Comparison of ENCODE assay signal across 8 mouse cellular contexts in the genomic region with DNA sequence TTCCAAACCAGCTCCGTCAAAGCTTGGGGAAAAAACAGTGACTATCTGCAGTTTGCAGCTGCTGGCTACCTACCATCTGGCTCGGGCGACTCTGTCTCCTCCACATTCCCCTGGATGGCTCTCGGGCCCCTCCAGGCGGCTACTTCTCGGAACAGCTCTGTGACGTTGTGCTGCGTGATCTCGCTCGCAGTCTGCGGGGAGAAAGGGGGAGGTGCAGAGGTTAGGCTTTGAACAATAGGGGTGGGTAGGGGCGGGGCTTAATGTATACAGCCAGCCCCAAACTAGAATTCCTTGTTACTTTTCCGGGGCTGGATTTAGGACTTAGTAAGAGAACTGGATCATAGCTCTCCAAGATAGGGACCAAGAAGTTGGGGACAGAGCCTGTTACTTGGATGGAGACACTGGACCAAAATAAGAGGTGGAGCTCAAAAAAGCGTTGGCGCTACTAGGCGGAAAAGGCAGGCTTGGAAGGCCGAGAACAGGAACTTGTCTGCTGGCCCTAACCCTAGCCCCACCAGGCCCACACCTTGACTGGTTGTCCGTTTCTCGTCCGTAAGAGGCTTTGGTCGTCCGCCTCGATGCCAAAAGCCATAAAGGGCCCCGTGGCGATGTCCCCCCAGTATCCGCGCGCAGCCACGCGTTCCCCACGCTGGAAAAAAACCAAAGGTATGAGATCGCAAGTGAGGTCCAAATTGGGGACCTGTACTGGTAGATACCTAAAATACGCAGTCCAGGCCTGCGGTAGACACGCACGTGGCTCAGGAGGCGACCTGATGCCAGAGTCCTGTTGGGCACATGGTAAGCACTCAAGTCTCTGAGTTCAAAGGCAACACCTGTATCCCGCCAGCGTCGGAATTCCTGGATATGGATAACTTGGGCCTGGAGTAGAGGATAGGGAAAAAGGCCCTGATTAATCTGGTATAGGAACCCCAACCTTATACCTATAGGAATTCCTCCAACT. TPM values are rescaled to one million over a fixed set of nuclear protein-coding genes. Genes with fewer than 3 reads are reported as not detected.
A peak's percentile ranks its signal among the peaks of the same experiment; 100 is the strongest.
DNase-seq lines count a peak whose midpoint lies in the region; ATAC-seq and TF ChIP-seq lines count a peak whose summit lies in the region.

No protein-coding gene starts in this region.

- H3K4me2 ChIP-seq in forebrain, embryonic 16.5 days (ENCODE audit: low read length): peak overlapping the region; percentile 49

- peak; percentile 91 for DNase-seq in MEL-GATA-1-ER (ENCODE audit: extremely low read depth, low read depth)
- peak; percentile 71 to 75 for DNase-seq in cerebellum, adult 2 months
- DNase-seq in heart, postnatal 4 days: peak; percentile 90
- DNase-seq in layer of hippocampus, adult 8-10 months (ENCODE audit: low spot score in 2 of 2): peak; percentile 59 to 64
- DNase-seq in lung, postnatal 14 days: peak; percentile 78
- DNase-seq in retina, embryonic 14.5 days (ENCODE audit: low spot score): peak; percentile 87
- peak; percentile 86 for DNase-seq in thymus, postnatal 4 days

- no peaks in the 10 kb centered on the region for H3K36me3 ChIP-seq in forebrain, embryonic 16.5 days (ENCODE audit: control insufficient read depth, insufficient read depth)

- no peaks in the 10 kb centered on the region for H3K27me3 ChIP-seq in cerebellum, adult 2 months (ENCODE audit: control insufficient read depth, insufficient read depth, low read length)
- 0 out of 2 replicates have a peak, but pooled peaks cover 2% of the 10 kb centered on the region for H3K27me3 ChIP-seq in forebrain, embryonic 16.5 days (replicated peaks; ENCODE audit: control insufficient read depth, insufficient read depth, low read length)

- peak; percentile 95 for ATAC-seq in forebrain, embryonic 16.5 days

- TF ChIP-seq POLR2A in cerebellum, adult 2 months (IDR thresholded peaks at IDR 0.05; ENCODE audit: borderline replicate concordance, insufficient read depth, low read length): no peak

- H3K27ac ChIP-seq in cerebellum, adult 2 months (ENCODE audit: insufficient read depth, low read length): no peak overlapping the region
- no peak overlapping the region for H3K27ac ChIP-seq in forebrain, embryonic 16.5 days (ENCODE audit: low read length)

- H3K9me3 ChIP-seq in forebrain, embryonic 16.5 days (ENCODE audit: control insufficient read depth, low read length): no peaks in the 10 kb centered on the region

- peak; percentile 55; the same call in 1 of the 2 replicates for TF ChIP-seq CTCF in cerebellum, adult 2 months (IDR thresholded peaks at IDR 0.05; ENCODE audit: borderline replicate concordance, insufficient read depth, low read depth, low read length)

- H3K4me3 ChIP-seq in cerebellum, adult 2 months (replicated peaks; ENCODE audit: insufficient read depth, low read depth, low read length): peak overlapping the region; percentile 39
- peak overlapping the region; percentile 29 for H3K4me3 ChIP-seq in forebrain, embryonic 16.5 days (replicated peaks; ENCODE audit: low read length)

- peak overlapping the region; percentile 36 for H3K9ac ChIP-seq in forebrain, embryonic 16.5 days (replicated peaks; ENCODE audit: low read depth, low read length)

- 23% methylated on average over 40 of the region's 40 CpGs for WGBS in cerebellum, adult 2 months
- WGBS in forebrain, embryonic 16.5 days: 19% methylated on average over 40 of the region's 40 CpGs

- no peaks in the 10 kb centered on the region for H3K4me1 ChIP-seq in cerebellum, adult 2 months (ENCODE audit: control insufficient read depth, insufficient read depth, low read length)
- peaks cover 5% of the 10 kb centered on the region; the same call in 1 of the 2 replicates for H3K4me1 ChIP-seq in forebrain, embryonic 16.5 days (replicated peaks; ENCODE audit: control insufficient read depth, insufficient read depth, low read length)

RNA-seq across cellular contexts. Expression of a gene that starts 2.6 kb away (rescaled TPM):
- 5.4 and 9.5 TPM in 2 replicates for polyA plus RNA-seq in cerebellum, adult 2 months (2012; rRNA removed)
- polyA plus RNA-seq in forebrain, embryonic 16.5 days (2015; fragmentation: Nextera tagmentation; extraction: Ambion mirVana): 1.2 and 1.7 TPM in 2 replicates
- total RNA-seq in heart, postnatal 4 days (2021): 1,000 to 10,000 TPM; 4,693 to 5,168 TPM
- 1 to 10 TPM in 1 of 4 experiments, not detected in 3; 1.3 TPM for total RNA-seq in layer of hippocampus, adult 8-10 months (2022)

RNA-seq across cellular contexts. Expression of a gene that starts 5.6 kb away (rescaled TPM):
- polyA plus RNA-seq in cerebellum, adult 2 months (2012; rRNA removed): 1.1 and 1.4 TPM in 2 replicates
- 1.4 and 1.6 TPM in 2 replicates for polyA plus RNA-seq in forebrain, embryonic 16.5 days (2015; fragmentation: Nextera tagmentation; extraction: Ambion mirVana)
- total RNA-seq in heart, postnatal 4 days (2021): under 1 TPM; 0.41 to 0.57 TPM
- total RNA-seq in layer of hippocampus, adult 8-10 months (2022): 1 to 10 TPM in 1 of 4 experiments, under 1 TPM in 2, not detected in 1; 0.77 to 1.6 (median 0.96) TPM

RNA-seq across cellular contexts. Expression of a gene that starts 10.4 kb away (rescaled TPM):
- polyA plus RNA-seq in cerebellum, adult 2 months (2012; rRNA removed): 2.9 and 6.7 TPM in 2 replicates
- 2.1 and 2.6 TPM in 2 replicates for polyA plus RNA-seq in forebrain, embryonic 16.5 days (2015; fragmentation: Nextera tagmentation; extraction: Ambion mirVana)
- total RNA-seq in heart, postnatal 4 days (2021): 10 to 100 TPM; 48.7 to 59.0 TPM
- 1 to 10 TPM; 1.3 to 4.0 (median 2.0) TPM for total RNA-seq in layer of hippocampus, adult 8-10 months (2022)

RNA-seq across cellular contexts. Expression of a gene that starts 20.7 kb away (rescaled TPM):
- polyA plus RNA-seq in cerebellum, adult 2 months (2012; rRNA removed): 16.9 and 19.0 TPM in 2 replicates
- polyA plus RNA-seq in forebrain, embryonic 16.5 days (2015; fragmentation: Nextera tagmentation; extraction: Ambion mirVana): 176 and 222 TPM in 2 replicates
- 1 to 10 TPM; 1.1 to 1.5 TPM for total RNA-seq in heart, postnatal 4 days (2021)
- 100 to 1,000 TPM; 180 to 219 (median 211) TPM for total RNA-seq in layer of hippocampus, adult 8-10 months (2022)

RNA-seq across cellular contexts. Expression of a gene that starts 25.1 kb away (rescaled TPM):
- 111 and 120 TPM in 2 replicates for polyA plus RNA-seq in cerebellum, adult 2 months (2012; rRNA removed)
- 40.6 and 50.0 TPM in 2 replicates for polyA plus RNA-seq in forebrain, embryonic 16.5 days (2015; fragmentation: Nextera tagmentation; extraction: Ambion mirVana)
- 10 to 100 TPM; 89.8 to 92.3 TPM for total RNA-seq in heart, postnatal 4 days (2021)
- 100 to 1,000 TPM; 143 to 158 (median 147) TPM for total RNA-seq in layer of hippocampus, adult 8-10 months (2022)

Comparison
In these comparisons a context has a peak if more than half of its experiments do, and no peak if none do; other contexts are left out.
1. RNA of a gene that starts 2.6 kb away (total RNA-seq): 4,693 to 5,168 TPM in heart, postnatal 4 days; 1.3 TPM in layer of hippocampus, adult 8-10 months; every median in the first group is over 1,000 times any median in the second.
2. RNA of a gene that starts 10.4 kb away (total RNA-seq): 48.7 to 59.0 TPM in heart, postnatal 4 days; 1.3 to 4.0 TPM in layer of hippocampus, adult 8-10 months; every median in the first group is over 10 times any median in the second.
3. Peak in every context shown above with its lines, with median percentiles within 50 percentile points of each other: DNase-seq.